Mouse (Mus musculus) naive thymus-derived CD4-positive, alpha-beta T cell, adult 2 months (primary cell): ENCODE data around the gene Spcs1.

Source experiments
- DNase-seq: peaks from one replicate; pipeline ENCODE4 v3.0.0-alpha.2; 2011; ENCODE audit warnings: low read depth

The Spcs1 gene

DNA sequence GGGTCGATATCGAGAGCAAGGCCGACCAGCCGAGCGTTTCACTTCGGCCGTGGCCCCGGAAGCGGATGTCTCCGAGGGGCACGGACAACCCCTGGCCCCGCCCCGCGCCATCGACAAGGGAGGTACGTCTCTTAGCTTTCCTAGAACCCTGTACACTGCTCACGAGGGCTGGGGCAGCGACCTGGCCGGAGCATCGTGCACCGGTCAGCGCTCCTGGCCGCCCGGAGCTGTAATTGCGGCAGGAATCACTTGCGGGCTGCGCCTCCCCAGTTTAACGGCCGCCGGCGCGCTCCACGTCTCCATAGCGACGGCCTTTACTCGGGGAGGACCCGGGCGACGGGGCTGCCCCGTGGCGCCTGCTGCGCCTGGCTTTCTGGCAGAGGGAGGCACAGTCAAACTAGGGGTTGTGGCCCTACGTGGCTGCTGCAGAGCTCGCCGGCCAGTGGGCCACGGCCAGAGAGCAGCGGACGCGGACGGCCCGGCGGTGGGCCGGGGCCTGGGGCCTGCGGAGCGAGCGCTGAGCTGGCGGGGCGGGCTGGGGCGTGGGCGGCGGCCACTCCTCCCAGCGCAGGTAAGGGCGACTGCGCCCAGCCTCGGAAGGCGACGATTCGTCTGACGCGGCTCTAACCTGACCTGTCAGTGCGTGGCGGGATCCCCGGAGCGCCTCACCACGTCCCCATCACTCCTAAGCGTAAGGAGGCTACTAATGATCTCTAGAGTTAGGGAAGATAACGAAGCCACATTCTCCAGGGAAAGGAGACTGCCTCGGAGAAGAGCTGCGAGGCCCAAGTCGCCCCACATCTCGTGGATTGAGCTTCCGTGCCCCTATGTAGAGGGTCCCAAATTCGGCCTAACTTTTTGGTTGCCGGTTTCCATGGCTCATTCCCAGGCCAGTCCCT, at the start of gene Spcs1, which contains the start of gene Glt8d1:
Gene Spcs1, minus strand, starts transcription at position 366 of the 899 bp plus-strand sequence.
Gene Glt8d1, plus strand, starts transcription at position 94 of the 899 bp plus-strand sequence.
- DNase-seq = peak; percentile 89

DNA sequence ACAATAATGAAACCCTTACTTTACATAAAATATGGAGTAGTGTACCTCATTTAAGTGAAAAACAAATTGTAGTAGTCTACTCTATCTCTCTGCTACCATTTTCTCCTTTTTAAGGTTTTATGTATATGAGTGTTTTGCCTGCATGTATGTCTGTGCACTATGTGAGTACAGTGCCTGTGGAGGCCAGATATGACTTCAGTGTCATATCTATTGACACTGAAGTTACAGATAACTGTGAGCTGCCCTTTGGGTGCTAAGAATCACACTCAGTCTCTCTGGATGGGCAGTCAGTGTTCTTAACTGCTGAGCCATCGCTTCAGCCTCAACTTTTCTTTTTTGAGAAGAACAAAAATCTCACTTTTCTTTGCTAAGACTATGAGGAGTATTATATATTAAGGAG, 44.3 kb upstream of the Spcs1 start:
- no peak for DNase-seq

DNA sequence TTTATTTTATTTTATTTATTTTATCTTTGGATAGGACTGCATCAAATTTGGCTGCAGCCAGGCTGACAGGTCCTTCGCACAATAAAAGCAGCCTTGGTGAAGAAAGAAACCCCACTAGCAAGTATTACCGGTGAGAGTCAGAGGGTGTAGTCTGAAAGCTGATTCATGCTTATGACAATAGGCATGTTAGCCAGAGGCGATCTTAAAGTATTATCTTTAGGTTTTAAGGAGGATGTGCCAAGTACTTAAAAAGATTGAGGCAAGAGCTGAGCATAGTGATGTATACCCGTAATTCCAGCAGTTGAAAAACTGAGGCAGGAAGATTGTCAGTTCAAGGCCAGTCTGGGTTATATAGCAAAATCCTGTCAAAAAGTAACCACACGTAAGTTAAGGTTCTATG, 43.8 kb upstream of the Spcs1 start:
- no peak for DNase-seq

DNA sequence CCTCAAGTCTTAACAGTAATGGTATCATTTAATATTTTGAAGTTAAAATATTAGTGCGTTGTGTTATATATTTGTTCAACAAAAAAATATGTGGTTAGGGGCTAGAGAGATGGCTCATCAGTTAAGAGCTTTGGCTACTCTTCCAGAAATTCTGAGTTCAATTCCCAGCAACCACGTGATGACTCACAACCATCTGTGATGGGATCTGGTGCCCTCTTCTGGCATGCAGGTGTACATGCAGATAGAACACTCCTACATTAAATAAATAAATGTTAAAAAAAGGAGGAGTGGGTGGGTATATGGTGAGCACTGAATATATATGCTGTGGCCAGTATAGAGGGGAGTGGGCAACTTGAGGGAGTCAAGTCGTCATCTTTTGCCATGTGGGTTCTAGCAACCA, 24.3 kb upstream of the Spcs1 start:
- peak; percentile 41 for DNase-seq

DNA sequence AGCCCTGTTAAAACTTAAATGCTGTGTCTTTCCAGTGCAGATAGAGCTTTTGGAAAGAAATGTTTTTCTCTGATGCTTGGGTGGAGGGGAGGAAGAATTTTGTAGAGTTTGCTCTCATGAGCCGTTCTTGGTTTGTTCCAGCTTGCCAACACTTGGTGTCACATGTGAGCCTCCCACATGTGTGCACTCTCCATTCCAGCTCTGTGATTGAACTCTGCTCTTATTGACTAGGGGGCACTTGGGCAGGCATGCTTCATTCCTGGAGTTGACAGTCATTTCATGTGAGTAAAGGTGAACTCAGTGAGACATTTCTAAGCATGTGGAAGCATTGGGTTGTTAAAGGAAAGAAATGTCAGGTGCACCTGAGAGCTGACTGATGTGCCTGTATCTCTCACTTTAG, 21.1 kb upstream of the Spcs1 start:
- DNase-seq = no peak

DNA sequence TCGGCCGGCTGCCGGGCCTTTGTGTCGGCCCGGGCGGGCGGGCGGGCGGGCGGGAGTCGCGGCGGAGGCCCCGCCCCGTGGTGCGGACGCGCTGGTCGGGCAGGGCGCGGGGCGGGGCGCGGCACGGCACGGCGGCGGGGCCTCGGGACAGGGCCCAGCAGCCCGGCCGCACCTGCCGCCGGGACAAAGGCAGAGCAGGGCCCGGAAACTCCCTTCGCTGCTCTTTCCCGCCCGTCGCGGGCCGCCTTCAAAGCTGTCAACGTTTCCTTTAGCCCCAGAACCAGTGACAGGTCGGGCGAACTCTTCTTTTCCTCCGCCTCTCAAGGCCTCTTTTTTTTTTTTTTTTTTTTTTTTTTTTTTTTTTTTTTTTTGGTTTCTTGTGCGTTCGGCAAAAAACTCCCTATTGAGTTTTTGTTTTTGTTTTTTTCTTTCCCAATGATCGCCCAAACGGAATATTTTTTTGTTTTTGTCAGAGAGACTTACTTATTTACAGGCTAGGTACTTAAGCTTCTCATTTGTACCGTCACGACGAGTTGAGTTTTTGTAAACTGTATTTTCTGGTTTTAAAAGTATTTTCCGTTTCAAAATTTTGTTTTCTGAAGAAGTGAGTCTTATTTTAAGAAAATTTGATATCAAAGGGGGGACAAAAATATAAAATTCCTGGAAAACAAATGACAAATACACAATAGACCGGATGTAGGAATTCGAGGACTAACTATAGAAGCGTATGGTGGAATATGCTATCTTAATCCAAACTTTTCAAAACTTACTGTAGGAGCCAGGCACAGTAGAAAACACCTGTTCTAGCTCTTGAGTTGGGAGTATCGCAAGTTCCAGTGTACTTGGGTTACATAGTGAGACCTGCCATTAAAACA, 18.1 kb upstream of the Spcs1 start:
- peak; percentile 95 for DNase-seq

DNA sequence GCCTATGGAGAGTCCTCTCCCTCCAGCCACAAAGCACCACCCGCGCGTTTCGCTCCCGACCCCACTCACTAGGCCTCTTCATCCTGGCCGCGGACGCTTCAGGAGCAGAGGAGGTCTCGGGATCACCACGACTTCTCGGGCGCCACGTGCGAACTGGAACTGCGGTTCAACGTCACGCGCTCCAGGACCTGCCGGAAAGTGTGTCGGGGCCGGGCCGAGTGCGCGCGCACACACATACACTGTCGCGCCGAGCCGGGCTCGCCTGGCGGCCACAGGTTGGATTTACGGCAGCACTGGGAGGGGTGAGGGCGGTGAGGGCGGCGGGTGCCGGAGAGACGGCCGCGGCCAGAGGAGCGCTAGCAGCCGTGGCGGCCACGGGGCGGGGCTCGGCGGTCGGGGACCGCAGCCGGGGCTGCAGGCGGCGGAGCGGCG, 17.4 kb upstream of the Spcs1 start, which contains the start of the genes Pbrm1 and Gnl3:
Gene Pbrm1, plus strand, starts transcription at position 279 of the 432 bp plus-strand sequence.
Gene Gnl3, minus strand, starts transcription at position 293 of the 432 bp plus-strand sequence.
- DNase-seq = peak; percentile 96

DNA sequence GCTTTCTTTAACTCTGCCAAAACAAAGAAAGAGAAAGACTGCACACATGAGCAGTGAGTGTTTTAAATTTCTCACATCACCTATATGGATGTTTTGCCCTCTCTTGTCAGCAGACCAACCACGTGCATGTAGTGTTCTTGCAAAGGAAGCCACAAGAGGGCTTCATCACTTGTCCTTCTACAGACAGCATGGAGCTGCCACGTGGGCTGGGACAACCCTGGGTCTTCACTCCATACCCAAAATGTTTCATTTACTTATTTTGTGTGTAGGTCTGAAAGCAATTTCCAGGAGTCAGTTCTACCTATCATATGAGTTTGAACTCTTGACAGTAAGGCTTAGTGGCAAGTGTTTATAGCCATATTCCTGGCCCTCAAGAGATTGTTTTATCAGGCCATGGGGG, 16.4 kb upstream of the Spcs1 start:
- peak; percentile 60 for DNase-seq

DNA sequence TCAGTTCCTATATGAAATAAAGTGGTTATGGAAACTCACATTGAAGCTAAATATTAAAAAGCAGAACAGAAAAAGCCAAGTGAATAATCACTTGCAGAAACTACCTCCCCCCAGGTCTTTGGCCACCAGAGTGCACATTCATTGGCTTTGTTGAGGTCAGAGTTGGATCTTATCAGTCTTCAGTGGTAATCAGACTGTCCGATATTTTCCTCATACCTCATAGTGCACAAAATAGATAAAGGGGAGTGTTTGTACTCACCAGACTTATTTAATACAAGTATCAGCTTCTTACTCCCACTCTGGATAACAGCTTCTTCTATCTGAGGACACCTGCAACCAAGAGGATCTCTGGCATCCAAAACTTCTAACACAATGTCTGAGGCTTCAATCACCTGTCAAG, 14.6 kb upstream of the Spcs1 start:
- no peak for DNase-seq

DNA sequence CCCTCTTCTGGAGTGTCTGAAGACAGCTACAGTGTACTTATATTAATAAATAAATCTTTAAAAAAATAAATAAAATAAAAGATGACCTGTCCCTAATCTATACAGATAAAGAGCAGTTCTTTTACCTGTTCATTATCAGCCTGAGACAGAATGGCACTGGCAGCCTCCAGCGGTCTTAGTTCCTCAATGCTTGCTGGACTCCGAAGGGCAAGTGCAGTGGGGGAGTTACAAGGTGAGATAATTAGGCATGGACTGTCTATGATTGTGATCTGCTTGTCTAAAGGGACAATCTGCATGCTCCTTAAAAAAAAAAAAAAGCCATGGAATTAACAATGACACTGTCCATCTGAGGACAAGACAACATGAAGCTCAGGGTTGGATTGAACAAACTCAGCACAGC, 12.5 kb upstream of the Spcs1 start:
- no peak for DNase-seq

DNA sequence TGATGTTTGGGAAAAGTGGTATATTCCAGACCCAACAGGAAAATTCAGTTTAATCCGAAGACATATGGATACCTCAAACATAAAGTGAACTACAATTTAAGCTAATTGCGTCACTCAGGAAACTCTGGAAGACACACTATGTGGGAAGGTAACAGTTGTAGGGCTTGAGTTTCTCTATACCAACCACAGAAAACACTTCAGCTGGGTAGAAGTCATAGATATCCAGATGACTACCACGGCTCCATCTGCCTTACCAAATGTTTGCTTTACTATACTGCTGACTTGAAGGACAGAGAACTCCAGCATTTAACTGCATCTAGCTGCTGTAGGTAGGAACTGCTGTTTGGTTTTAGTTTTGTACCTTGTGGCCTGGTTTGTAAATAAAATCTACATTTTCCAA, 10.1 kb upstream of the Spcs1 start:
- DNase-seq = no peak

DNA sequence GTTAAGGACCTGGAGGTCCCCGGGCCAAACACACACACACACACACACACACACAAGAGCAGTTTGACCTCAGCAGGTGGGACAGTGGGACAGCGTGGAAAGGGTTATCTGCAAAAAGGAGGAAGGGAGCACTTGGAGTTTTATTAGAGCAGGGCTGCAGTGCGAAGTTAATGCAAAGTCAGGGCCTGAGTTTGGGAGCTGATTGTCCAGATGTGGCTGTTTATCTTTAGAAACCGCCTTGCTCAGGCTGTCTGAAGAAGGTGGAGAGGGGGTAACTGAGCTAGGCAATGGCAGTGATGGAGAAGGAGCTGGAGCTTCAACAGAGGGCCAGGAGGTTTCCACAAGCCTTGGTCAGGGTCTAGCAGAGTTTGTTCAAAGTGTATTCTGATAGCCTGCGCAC, 5.3 kb upstream of the Spcs1 start:
- DNase-seq = no peak

DNA sequence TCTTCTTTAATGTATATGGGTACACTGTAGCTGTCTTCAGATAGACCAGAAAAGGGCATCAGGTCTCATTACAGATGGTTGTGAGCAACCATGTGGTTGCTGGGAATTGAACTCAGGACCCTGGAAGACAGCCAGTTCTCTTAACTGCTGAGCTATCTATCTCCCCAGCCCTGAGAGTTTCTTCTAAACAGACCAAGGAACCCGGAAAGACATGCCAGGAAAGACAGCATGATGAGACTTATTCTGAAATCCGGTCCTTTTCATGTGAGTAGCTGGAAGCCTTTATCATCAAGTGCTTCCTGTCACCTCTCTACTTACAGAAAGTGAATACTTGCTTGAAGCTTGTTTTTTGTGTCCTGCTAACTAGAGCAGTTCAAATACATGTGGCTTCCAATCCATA, 3.1 kb upstream of the Spcs1 start:
- no peak for DNase-seq

DNA sequence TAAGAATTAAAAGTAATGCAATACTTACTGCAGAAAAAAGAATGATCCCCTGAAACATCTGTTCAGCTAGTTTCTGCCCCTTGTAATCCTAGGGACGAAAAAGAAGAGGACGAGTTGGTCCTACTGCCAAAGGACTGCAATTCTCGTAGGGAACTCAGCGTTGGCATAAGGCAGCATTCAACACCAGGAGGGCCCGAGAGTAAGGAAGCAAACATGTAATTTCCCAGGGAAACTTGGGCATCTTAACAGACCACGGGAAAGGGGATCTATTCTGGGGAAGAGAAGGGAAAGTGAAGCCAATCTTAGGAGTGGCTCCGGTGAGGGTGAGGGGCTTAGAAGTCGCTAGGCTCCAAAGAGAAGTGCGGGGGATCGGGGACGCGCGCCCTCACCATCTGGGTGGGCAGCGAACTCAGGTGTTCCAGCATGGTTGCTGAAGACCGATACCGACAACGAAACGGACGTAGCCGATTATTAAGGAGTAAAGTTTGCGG, 611 bp downstream of the Spcs1 start:
- no peak for DNase-seq

DNA sequence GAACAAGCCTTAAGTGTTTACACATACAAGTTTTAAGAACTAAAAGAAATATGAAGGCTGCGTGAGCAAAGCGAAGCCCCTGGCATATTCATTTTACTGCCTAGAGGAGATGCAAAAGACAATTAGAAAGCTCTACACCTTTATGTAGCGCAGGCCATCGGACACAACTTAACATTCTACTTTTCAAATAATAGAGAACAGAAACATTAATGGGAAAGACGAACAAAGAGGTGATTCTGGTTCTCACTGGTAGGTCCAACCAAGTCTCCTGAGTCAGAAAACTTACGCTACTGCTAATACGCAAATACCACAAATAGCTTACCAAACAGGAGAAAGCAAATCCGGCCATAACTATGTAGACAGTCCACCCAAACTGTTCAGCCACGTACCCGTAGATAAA, 1.1 kb downstream of the Spcs1 start:
- no peak for DNase-seq

DNA sequence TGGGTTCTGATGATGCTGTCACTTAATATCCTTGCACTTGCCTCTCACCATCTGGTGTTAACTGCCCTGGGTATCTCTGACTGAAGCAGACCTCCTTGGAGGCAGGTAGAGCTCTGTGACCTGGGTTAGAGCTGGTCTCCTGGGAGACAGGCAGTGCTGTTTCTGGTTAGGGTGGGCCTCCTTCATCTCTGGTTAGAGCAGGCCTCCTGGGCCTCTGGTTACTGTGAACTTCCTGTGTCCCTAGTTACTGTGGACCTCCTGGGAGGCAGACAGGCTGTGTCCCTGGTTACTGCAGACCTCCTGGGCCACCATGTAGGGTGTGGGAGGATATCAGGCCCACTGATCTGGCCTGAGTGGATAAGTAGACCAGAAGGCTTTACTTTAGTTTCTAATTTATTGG, 5.1 kb downstream of the Spcs1 start:
- no peak for DNase-seq

DNA sequence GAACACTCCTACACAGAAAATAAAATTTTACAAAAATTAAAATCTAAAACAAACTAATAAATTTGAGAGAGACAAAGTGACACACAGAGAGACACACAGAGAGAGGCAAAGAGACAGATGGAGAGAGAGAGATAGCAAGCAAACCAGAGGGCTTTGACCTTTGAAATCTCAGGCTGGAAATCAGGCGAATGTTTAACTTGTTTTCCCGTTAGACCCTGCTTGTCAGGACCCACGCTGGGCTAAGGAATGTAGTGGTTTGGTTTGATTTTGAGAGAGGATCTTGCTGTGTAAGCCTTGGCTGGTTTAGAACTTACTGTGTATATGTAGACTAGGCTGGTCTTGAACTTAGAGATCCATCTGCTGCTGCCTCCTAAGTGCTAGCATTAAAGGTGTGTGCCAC, 25.2 kb downstream of the Spcs1 start:
- DNase-seq = no peak

DNA sequence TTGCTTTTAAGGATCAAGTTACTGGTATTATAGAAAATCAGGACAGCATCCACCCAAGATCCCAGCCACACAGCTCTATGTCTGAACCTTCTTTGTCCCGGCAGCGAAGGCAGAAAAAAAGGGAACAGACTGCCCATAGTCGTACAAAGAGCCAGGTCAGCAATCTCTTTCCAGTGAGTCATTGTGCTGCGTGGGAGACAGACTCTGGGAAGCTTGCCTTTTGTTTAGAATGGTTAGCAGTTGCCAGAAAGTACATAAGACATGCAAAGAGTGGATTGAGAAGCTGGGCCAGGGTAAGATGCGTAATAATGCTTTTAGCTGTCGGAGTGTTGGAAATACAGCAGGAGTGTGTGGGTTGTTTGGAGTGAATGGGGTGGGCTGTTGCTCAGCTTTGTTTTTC, 27.3 kb downstream of the Spcs1 start:
- no peak for DNase-seq

DNA sequence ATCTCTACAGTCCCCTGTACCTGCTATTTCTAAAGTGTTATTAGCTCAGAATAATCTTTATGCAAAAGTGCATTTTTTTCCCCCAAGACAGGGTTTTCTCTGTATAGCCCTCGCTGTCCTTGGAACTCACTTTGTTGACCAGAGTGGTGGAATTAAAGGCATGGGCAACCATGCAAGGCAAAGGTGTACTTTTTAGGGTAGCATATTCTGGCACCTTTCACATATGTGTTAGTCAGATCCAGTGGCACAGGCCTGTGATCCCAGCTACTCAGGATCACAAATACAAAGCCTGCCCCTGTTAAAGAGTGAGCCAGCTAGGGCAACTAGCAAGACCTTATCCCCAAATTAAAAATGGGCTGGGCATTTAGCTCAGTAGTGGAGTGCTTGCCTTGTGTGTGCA, 41.1 kb downstream of the Spcs1 start:
- no peak for DNase-seq

DNA sequence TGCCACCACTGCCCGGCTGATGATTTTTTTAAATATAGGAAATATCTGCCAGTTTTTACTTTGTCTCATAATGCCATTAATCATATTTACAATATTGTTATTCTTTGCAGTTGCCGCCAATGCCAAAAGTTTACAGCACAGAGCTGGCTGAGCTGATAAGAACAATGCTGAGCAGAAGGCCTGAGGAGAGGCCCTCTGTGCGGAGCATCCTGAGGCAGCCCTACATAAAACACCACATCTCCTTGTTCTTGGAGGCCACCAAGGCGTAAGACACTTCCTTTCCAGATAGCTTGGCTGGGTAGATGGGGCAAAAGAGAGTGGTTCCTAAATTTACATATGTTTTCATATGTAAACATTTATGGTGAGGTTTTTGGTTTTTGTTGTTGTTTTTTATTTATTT, 42.4 kb downstream of the Spcs1 start:
- DNase-seq = no peak

DNA sequence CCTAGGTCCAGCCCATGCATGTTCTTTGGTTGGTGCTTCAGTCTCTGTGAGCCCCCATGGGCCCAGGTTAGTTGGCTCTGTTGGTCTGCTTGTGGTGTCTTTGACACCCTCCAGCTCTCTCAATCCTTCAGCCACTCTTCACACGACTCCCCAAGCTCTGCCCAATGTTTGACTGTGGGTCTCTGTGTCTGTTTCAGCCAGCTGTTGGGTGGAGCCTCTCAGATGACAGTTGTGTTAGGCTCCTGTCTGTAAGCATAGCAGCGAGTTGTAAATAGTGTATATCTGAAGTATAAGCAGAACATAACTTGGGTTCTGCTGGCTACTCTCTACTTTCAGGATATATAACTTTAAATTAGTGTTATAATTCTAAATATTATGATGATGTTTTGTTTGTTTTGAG, 43.0 kb downstream of the Spcs1 start:
- DNase-seq = no peak

DNA sequence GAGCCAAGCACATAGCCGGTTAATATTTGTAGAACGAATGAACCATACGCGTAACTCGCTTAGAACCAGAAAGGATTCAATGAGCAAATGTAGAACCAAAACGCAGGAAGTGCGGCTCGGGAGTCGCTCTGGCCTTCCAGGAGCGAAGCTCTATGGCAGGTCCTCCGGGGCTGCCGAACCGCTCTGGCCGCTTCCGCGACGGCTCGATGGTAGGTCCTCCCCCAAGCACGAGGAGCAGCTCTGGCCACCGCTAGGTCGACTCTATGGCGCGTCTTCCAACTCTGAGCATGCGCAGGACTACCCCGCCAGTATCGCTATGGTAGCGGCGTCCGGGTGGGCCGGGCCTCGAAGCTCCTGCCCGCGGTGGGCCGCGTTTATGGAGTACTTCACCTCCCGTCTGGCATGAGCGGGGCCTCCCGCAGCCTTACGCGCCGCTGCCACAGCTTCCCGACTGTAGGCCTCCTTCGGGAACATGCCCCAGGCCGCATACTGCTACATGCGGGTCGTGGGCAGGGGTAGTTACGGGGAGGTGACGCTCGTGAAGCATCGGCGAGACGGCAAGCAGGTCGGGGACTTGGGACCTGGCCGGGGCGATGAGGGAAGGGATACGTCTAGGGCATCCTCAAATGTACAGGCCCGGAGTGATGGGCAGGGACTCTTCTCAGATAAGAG, 50.2 kb downstream of the Spcs1 start, which contains the start of gene Nek4:
Gene Nek4, plus strand, starts transcription at position 224 of the 672 bp plus-strand sequence.
- peak; percentile 92 for DNase-seq
